Mouse (Mus musculus): ENCODE data around the gene Khdc3. TPM values are rescaled to one million over a fixed set of nuclear protein-coding genes. Genes with fewer than 3 reads are reported as not detected.

Khdc3 gene
- polyA plus RNA-seq, 1 experiment from 2014 or later, result not detected

Other genes starting within 250 kb of the Khdc3 start
- 12.5 TPM in 2 replicates for gene Pygo1, start 176.2 kb upstream of the Khdc3 start, polyA plus RNA-seq (2016; fragmentation: Nextera tagmentation; extraction: Ambion mirVana)
- gene Dyx1c1, start 143.1 kb upstream of the Khdc3 start, polyA plus RNA-seq (2016; fragmentation: Nextera tagmentation; extraction: Ambion mirVana), result 1.6 and 2.6 TPM in 2 replicates
- not detected in 2 replicates for gene Gm44503, start 143.0 kb upstream of the Khdc3 start, polyA plus RNA-seq (2016; fragmentation: Nextera tagmentation; extraction: Ambion mirVana)
- 21.4 and 22.8 TPM in 2 replicates for gene Ccpg1os, start 116.5 kb upstream of the Khdc3 start, polyA plus RNA-seq (2016; fragmentation: Nextera tagmentation; extraction: Ambion mirVana)
- gene Ccpg1, start 116.4 kb upstream of the Khdc3 start, polyA plus RNA-seq (2016; fragmentation: Nextera tagmentation; extraction: Ambion mirVana), result 26.0 and 28.9 TPM in 2 replicates
- gene Pigb, start 61.5 kb upstream of the Khdc3 start, polyA plus RNA-seq (2016; fragmentation: Nextera tagmentation; extraction: Ambion mirVana), result 10.3 and 13.6 TPM in 2 replicates
- gene Rab27a, start 57.0 kb upstream of the Khdc3 start, polyA plus RNA-seq (2016; fragmentation: Nextera tagmentation; extraction: Ambion mirVana), result 1.4 and 1.8 TPM in 2 replicates
- gene Gm20509, start 634 bp downstream of the Khdc3 start, polyA plus RNA-seq (2016; fragmentation: Nextera tagmentation; extraction: Ambion mirVana), result not detected in 2 replicates
- 133 and 137 TPM in 2 replicates for gene Rsl24d1, start 11.6 kb downstream of the Khdc3 start, polyA plus RNA-seq (2016; fragmentation: Nextera tagmentation; extraction: Ambion mirVana)

Data from forebrain, embryonic 12.5 days (tissue).